Mouse (Mus musculus): Measurements from ENCODE around the gene Rad51b.

DNA sequence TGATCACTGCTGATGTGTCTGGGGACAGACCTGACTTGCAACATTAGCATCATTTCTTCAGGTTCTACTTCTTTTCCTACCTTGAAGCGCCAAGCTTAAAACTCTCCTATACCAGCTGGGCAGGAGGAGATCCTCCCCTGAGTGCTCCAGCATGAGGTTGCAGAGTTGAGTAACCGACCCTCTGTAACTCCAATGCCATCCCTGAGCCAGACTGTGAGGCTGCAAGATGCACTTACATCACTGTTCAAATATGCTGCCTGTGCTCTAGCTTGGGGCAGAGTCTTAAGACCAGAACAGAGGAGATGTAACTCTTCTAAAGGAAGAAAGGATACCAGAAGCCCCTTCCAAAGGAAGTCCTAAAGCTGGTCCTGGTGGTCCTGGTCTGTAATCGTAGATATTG is 230.1 kb downstream of the Rad51b start:
- TF ChIP-seq CTCF (IDR thresholded peaks at IDR 0.05; ENCODE audit: insufficient read depth, low read length) (no peak), POLR2A (IDR thresholded peaks at IDR 0.05; ENCODE audit: borderline replicate concordance, extremely low read depth, low read depth, low read length) (no peak)
